Mouse (Mus musculus) layer of hippocampus, adult 18-20 months (tissue): Measurements from ENCODE around the gene Prkg1. TPM values are rescaled to one million over a fixed set of nuclear protein-coding genes. Genes with fewer than 3 reads are reported as not detected.
"Not testable (repeated sequence)": the region's sequence is repeated elsewhere in the genome, so short reads cannot be mapped to it uniquely, and the experiment has no call there.

Experiments used
- DNase-seq, 2 experiments: peaks; one replicate each; pipeline ENCODE4 v3.0.0; 2022; ENCODE audit warnings: low spot score in 2 of 2
- total RNA-seq, 2 experiments: library from RNA; stranded (reverse); gene quantifications; 2 replicates each; pipeline ENCODE4 v1.2.3; 2021

Prkg1 gene
- total RNA-seq, 2 experiments from 2014 or later: 20.8 to 22.6 TPM

DNA sequence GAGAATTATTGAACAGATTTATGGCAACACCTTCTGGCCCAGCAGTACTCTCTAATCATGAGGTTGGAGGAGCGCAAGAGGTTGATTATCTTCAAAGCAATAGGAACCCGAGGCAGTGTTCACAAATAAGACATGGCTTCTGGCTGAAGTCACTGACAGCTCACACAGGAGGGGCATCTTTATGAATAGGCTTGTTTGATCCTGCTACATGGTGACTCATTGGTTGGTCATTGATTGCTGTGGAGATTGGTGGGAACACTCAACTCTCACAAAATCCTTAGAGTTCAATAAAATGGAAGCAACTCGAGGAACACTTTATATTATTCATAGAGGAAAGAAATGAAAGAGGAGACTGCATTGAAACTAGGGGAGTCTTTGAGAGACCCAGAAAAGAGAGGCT is 322.5 kb downstream of the Prkg1 start:
- no peak for DNase-seq

DNA sequence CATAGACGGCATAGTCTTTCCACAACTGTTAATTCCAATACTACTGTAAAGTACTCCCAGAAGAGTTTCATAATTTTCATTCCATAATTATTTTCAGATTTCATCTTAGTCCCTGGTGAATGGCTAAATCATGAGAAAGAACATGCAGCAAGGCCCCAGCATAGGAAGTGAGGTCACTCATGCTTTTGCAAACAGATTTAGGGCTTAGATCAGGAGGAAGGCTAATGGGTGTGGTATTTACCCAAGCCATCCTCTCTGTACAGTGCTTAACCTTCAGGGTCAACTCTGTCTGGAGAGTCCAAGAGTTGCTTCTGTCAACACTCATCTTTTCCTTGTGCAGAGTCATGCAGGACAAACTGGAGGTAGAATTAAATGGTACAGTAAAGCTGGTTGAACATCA is 331.4 kb downstream of the Prkg1 start:
- DNase-seq: no peak

DNA sequence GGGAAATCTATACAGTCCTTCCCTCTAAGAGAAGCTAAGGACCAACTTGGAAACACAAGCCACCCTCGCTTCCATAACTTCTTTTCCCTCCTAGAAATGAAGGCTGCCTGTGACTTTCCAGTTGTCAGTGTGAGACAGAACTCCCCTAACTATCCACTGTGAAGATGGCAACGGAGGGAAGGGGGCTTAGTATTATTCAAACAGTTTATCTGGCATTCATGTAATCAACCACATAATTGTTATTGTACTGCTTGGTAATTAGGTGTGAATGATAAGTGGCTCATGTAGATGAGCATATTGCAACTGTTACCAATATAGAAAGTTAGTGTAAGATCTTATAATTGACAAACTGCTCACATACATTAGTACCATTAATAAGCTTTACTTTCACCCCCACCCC is 333.4 kb downstream of the Prkg1 start:
- DNase-seq: no peak

DNA sequence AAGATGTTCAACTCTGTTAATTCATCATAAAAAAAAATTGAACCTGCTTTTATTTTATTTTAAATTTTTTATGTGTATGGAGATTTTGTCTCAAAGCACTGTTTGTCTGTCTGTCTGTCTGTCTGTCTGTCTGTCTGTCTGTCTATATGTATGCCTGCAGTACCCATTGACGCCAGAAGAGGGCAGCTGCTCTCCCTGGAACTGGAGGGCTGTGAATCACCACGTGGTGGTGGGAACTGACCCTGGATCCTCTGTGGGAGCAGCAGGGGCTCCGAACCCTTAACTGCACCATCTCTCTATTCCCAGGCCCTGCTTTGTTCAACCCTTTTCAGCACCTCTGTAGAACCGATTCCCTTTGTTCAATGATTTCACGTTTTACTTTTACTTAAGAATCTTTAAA is 338.7 kb downstream of the Prkg1 start:
- no peak for DNase-seq

- DNase-seq: no peak
Measured at GRCm38 (mm10) chr19:31425199-31425598, 339.6 kb downstream of the Prkg1 start.

GRCm38 (mm10) chr19:31424319-31424718 is 340.5 kb downstream of the Prkg1 start:
- DNase-seq: no peak

GRCm38 (mm10) chr19:31413571-31413970 is 351.3 kb downstream of the Prkg1 start:
- no peak for DNase-seq

DNA sequence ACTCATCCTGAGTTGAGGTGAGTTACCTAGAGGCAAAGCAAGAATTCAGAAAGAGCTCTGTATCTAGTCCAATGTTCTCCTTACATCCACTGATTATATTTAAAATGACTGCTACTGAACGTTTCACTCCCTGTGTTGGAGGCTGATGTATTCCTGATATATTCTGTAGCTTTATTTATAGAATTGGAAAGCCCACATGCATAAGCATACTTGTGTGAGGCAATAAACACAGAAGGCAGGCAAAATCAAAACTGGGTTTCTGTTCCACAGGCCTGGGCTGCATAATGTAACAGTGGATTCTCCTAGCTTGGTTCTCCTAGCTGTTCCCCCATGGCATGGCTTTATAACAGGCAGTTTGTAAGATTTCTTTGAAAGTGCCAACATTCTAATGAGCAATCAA is 368.7 kb downstream of the Prkg1 start:
- DNase-seq: no peak

DNA sequence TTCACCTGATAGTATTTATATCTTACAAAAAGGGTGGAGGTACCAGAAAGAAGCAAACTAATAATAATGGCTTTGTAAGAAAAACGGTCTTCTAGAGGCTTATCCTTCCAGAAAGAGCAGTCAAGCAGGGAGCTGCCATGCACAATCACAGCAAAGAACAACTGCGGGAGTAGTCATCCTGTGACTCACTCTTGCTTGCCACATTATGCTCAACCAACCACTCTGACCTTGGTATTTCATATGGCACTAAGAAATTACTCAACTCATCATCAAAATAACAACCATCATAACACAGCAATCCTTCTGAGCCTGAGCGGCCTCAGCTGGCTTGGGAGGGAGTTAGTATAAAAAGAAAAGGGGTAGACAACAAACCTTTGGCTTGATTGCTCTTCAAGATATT is 379.5 kb downstream of the Prkg1 start:
- no peak for DNase-seq

DNA sequence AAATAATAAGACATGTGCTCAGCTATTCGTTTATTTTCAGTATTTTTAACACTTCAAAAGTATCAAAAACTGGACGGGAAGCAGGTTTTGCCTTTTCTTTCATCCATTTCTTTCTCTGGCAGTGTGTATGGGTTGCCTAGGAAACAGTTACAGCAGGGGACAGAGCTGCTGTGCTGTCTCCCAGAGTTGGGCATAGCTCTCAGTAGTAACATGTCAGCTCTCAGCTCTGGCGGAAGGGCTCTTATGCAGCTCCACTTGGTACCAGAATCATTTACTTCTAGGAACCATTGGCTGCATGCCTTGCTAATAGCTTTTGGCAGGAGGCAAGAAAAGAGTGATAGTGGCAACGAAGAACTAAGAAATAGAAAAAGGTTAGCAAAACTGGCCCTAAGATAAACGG is 381.0 kb downstream of the Prkg1 start:
- DNase-seq: peak; percentile 39 to 45

DNA sequence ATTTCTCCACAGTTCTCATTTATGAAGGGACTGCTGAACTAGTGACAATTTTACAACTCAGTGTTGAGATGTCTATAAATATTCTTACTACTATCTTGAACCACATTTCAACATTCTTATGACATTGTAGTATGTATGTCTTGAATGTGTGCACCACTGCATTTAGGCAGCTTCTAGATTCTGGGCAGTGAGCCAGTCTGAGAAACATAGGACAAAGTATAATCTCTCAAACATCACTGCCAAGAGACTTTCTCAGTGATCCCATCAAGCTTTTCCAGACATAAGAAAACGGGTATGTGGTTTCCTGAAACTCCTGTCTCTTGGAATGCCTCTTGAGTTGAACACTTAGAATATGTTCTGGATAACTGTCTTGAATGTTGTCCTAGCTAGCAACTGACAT is 394.7 kb downstream of the Prkg1 start:
- no peak for DNase-seq

GRCm38 (mm10) chr19:31369116-31369515 is 395.7 kb downstream of the Prkg1 start:
- DNase-seq: no peak

DNA sequence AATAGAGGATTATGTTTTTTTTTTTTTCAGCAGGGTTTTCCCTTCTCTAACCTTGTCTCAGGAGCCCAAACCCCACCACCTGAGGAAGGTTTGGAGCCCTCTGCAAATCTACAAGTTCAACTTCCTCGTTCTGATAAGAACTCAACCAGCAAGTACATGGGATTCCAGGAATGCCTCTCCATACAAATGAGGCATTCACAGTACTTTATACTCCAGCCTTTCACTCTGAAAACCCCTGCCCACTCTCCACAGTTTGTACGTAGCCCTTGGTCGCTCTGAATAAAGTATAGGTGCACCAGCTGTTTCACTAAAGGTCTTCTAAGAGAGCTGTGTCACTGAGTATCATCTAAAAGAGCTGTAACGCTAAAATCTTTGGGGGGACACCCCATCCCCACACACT is 402.8 kb downstream of the Prkg1 start:
- no peak for DNase-seq

DNA sequence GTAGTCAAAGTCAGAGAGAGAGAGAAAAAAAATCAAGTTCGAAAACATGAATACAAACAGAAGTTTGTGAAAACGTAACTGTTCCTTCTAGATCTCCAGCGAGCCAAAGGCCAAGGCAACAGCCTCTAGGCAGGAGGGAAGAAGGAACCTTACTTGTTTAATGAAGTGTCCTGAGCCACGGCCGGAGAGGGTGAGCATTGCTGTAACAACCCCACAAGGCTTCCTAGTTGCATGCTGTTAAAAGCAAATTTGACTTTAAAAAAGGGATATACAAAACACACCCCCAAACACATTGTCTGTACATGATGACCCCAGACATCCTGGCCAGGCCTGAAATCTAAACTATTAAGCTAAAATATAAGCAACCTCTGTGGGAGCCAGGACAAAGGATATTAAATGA is 403.3 kb downstream of the Prkg1 start:
- no peak for DNase-seq

GRCm38 (mm10) chr19:31361161-31361560 is 403.7 kb downstream of the Prkg1 start:
- peak; percentile 19 to 53 for DNase-seq

GRCm38 (mm10) chr19:31354959-31355358 is 409.9 kb downstream of the Prkg1 start:
- no peak for DNase-seq

DNA sequence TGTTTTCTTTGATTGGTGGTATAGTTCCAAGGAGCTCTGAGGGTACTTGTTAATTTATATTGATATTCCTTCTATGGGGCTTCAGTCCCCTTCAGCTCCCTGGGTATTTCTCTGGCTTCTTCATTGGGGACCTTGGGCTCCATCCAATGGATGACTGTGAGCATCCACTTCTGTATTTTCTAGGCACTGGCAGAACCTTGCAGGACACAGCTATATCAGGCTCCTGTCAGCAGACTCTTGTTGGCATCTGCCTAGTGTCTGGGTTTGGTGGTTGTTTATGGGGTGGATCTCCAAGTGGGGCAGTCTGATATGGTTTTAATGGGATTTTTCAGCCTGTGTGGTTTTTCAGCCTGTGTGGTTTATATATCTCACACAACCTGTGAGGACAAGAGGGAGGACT is 412.0 kb downstream of the Prkg1 start:
- not testable (repeated sequence) for DNase-seq

GRCm38 (mm10) chr19:31351796-31352195 is 413.0 kb downstream of the Prkg1 start:
- no peak for DNase-seq

GRCm38 (mm10) chr19:31342150-31342549 is 422.7 kb downstream of the Prkg1 start:
- peak in 1 of 2 experiments; percentile 39 for DNase-seq

GRCm38 (mm10) chr19:31340898-31341297 is 423.9 kb downstream of the Prkg1 start:
- DNase-seq: no peak

DNA sequence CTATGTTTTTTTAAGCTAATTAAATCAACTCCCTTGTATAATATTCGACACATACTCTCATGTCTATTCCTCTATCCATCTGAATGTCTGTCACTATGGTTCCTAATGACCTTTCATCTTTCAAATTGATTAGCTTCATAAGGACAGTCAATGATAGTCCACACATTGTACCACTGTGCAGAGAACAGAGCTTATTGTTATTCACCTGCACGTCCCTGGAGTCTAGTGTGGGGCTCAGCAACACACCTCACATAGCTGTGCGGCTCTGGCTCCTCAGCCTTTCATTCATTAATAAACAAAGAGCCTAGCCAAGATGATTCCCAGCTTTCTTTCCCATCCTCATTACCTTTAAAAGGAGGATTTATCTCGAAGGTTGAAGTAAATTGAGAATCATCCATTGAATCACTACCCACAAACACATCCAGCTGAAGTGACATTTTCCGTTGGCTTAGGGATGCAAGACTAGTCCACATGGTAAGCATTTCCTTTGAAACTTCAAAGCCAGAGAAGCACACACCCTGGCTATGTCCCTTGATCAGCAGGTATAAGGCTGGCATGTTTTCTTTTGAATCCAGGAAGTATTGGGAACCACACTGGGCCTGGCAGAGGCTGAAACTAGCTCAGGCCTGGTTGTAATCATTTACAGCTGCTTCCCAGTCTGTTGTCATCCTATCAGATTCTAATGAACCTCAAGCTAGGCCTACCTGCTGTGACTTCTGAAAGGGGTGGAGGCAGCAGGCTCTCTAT is 426.3 kb downstream of the Prkg1 start:
- no peak for DNase-seq

GRCm38 (mm10) chr19:31337863-31338217 is 427.0 kb downstream of the Prkg1 start:
- DNase-seq: no peak

GRCm38 (mm10) chr19:31337163-31337862 is 427.5 kb downstream of the Prkg1 start:
- DNase-seq: no peak
